Mouse (Mus musculus) adipocyte (in vitro differentiated cells): Measurements from ENCODE around the gene Dlgap3.

Experiments
- DNase-seq: peaks from one replicate; pipeline ENCODE4 v3.0.0-alpha.2; 2016; ENCODE audit warnings: low spot score

Gene Dlgap3

GRCm38 (mm10) chr4:127215799-127216198, 46.8 kb downstream of the Dlgap3 start:
- DNase-seq: no peak

GRCm38 (mm10) chr4:127216251-127216651, 47.2 kb downstream of the Dlgap3 start:
- DNase-seq: no peak

- no peak for DNase-seq
These were observed 48.0 kb downstream of the Dlgap3 start for GRCm38 (mm10) chr4:127217048-127217447.

GRCm38 (mm10) chr4:127223291-127223690, 54.3 kb downstream of the Dlgap3 start:
- DNase-seq: no peak

- no peak for DNase-seq
These were observed 54.8 kb downstream of the Dlgap3 start for GRCm38 (mm10) chr4:127223755-127224154.

GRCm38 (mm10) chr4:127224444-127225100, 55.6 kb downstream of the Dlgap3 start:
- no peak for DNase-seq

GRCm38 (mm10) chr4:127226067-127226466, 57.1 kb downstream of the Dlgap3 start:
- no peak for DNase-seq

GRCm38 (mm10) chr4:127227051-127227673, 58.2 kb downstream of the Dlgap3 start:
- DNase-seq: no peak

GRCm38 (mm10) chr4:127232028-127232427, 63.0 kb downstream of the Dlgap3 start:
- no peak for DNase-seq

- no peak for DNase-seq
These were observed 63.5 kb downstream of the Dlgap3 start for GRCm38 (mm10) chr4:127232551-127232950.

- no peak for DNase-seq
These were observed 64.6 kb downstream of the Dlgap3 start for GRCm38 (mm10) chr4:127233416-127234125.

- peak; percentile 53 for DNase-seq
These were observed 66.9 kb downstream of the Dlgap3 start for GRCm38 (mm10) chr4:127235742-127236487.

GRCm38 (mm10) chr4:127236631-127237030, 67.6 kb downstream of the Dlgap3 start:
- no peak for DNase-seq

GRCm38 (mm10) chr4:127237271-127237670, 68.3 kb downstream of the Dlgap3 start:
- DNase-seq: no peak

GRCm38 (mm10) chr4:127242696-127243095, 73.7 kb downstream of the Dlgap3 start:
- DNase-seq: no peak

- peak; percentile 97 for DNase-seq
These were observed 74.5 kb downstream of the Dlgap3 start, which contains the start of gene Smim12 for GRCm38 (mm10) chr4:127243552-127243951. Gene Smim12 (plus strand): TSS chr4:127243784.

- DNase-seq: peak; percentile 61
These were observed 74.9 kb downstream of the Dlgap3 start for GRCm38 (mm10) chr4:127243953-127244352.

- DNase-seq: peak; percentile 89
These were observed 80.8 kb downstream of the Dlgap3 start for GRCm38 (mm10) chr4:127249701-127250349.

GRCm38 (mm10) chr4:127251963-127252585, 83.1 kb downstream of the Dlgap3 start:
- no peak for DNase-seq

- DNase-seq: no peak
These were observed 87.7 kb downstream of the Dlgap3 start for GRCm38 (mm10) chr4:127256739-127257138.

GRCm38 (mm10) chr4:127258186-127258897, 89.3 kb downstream of the Dlgap3 start:
- no peak for DNase-seq
